Mouse (Mus musculus): ENCODE measurements around the gene Stip1.

GRCm38 (mm10) chr19:6997721-6998290 lies 42.0 kb downstream of the Stip1 start:
- no peak for TF ChIP-seq GATA1 (IDR thresholded peaks at IDR 0.05; ENCODE audit: low read length)
- no peak for TF ChIP-seq TAL1 (IDR thresholded peaks at IDR 0.05; ENCODE audit: low read length)

Data from erythroblast, embryonic 14.5 days (primary cell).